Mouse (Mus musculus) small intestine, adult 2 months (tissue): ENCODE results near the gene Tfrc.

Source experiments
- CTCF ChIP-seq: fragments of 200-500 bp; IDR thresholded peaks from 2 replicates; pipeline ENCODE4 v1.5.1; 2012; ENCODE audit warnings: low read depth, mild to moderate bottlenecking, control low read depth, inconsistent platforms, low read length, moderate library complexity, mixed read lengths; ENCODE audit not compliant: insufficient replicate concordance, insufficient read length; ENCODE audit errors: extremely low read depth
- POLR2A ChIP-seq: fragments of 200-500 bp; IDR thresholded peaks from 2 replicates; pipeline ENCODE4 v1.6.1; 2012; ENCODE audit warnings: low read depth, mild to moderate bottlenecking, control low read depth, inconsistent platforms, low read length, moderate library complexity

- TF ChIP-seq CTCF (no peak), POLR2A (no peak)
Measured at GRCm38 (mm10) chr16:32607562-32608343, 967 bp upstream of the Tfrc start.
